Mouse (Mus musculus): ENCODE results near the gene Ablim1.

- no peak for TF ChIP-seq POLR2A (IDR thresholded peaks at IDR 0.05; ENCODE audit: control insufficient read depth, extremely low read depth, insufficient read depth, low read length, poor library complexity)
- no peak for TF ChIP-seq CTCF (IDR thresholded peaks at IDR 0.05; ENCODE audit: borderline replicate concordance, control insufficient read depth, extremely low read depth, insufficient read depth, low read length, poor library complexity)
Observed at GRCm38 (mm10) chr19:57105156-57105555, 209.6 kb downstream of the Ablim1 start.

Data from thymus, adult 2 months (tissue).